Mouse (Mus musculus) thymus, postnatal 10 days (tissue): Measurements from ENCODE around the gene Sele.

ENCODE experiments used
- DNase-seq, 2 experiments: peaks; one replicate each; pipeline ENCODE4 v3.0.0; 2021; ENCODE audit warnings: low spot score in 2 of 2

Gene Sele

DNA sequence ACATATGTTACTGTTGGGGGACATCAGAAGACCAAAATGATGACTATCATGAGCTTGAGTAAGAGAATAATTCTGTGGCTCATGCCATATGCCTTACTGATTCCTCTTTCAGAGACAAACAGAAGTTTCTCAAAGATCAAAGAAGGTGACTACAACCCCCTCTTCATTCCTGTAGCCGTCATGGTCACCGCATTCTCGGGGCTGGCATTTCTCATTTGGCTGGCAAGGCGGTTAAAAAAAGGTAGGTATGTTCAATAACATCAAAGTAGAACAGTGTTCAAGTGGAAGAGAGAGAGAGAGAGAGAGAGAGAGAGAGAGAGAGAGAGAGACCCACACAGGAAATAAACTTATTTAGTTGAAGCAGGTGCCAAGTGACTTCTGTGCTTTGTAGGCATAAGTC is 24.0 kb downstream of the Sele start:
- DNase-seq: peak; percentile 35 to 38

DNA sequence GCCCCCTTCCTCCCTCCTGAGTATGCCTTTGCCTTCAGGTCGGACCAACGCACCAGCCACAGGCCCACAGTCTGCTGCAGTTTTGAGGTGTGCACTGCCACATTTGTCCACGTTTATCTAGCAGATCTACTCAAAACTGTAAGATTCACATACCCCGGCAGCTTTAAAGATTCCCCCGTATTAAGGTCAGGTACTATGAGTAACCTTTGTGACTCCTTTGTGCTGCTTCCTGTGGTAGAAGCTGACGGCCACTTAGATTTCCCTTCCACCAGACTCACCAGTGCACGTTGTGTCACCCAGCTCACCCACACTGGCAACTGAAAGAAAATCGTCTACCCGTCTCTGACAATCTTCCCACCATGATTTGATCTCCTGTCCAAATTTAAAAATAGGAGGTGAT is 25.1 kb downstream of the Sele start:
- DNase-seq: no peak

GRCm38 (mm10) chr1:164073803-164074202 is 25.8 kb downstream of the Sele start:
- no peak for DNase-seq

DNA sequence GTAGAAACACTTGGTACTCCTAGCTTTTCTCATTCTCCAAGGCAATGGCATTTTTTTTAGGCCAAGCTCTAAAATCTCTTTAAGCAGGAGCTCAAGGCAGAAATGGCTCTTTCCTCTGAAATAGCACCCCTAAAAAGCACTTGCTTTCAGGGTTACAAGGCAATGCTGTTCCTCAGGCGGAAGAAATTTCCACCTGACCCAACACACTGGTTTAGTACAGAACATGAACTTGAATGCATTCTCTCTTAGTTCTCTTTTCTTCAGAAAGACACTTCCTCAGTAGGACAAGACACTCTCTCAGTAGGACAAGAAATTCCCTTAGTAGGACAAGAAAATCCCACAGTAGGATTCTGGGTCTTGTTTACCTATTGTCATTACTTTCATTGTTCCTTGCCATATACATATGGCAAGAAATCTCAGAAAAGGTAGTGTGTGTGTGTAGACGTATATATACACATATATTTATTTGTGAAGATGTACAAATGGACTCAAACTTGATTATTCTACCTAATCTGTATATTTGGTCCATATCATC is 26.6 kb downstream of the Sele start:
- DNase-seq: no peak

DNA sequence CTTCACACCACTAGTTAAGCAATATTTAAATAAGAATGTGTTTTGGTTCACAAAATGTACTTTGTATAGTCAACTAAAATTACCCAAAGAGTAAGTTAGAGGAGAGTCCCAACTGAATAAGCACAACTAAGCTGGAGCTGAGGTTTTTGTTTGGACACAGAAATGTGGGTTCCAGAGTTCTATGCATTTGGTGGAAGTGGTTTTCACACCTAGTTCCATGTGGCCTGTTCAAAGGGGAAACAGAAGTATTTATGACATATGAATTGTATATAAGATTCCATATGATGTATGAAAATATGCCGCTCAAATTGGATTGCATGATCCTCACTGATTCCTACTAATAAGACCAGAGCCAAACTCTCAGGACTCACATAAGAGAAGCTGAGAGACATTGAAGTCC is 27.4 kb downstream of the Sele start:
- no peak for DNase-seq

- no peak for DNase-seq
Measured at GRCm38 (mm10) chr1:164076441-164076840, 28.4 kb downstream of the Sele start.

DNA sequence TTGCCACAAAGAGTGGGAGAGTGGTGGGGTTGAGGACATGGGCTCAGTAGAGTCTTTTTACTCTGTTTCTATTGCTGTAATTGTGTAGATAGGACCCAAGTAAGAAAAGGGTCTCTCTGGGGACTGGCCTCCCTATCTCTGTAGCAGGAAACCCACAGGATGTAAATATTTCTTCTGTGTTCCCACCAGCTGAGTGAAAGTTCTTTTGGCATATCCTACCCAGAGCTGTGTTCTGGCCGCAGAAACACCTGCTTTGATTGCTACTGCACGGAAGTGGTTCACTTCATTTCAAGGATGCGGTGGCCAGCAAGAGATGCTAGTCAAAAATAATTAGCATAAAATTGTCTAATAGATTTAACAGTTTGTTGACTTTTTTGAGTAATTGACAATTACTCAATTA is 29.0 kb downstream of the Sele start:
- DNase-seq: peak in 1 of 2 experiments; percentile 34

GRCm38 (mm10) chr1:164078323-164078741 is 30.3 kb downstream of the Sele start:
- no peak for DNase-seq

DNA sequence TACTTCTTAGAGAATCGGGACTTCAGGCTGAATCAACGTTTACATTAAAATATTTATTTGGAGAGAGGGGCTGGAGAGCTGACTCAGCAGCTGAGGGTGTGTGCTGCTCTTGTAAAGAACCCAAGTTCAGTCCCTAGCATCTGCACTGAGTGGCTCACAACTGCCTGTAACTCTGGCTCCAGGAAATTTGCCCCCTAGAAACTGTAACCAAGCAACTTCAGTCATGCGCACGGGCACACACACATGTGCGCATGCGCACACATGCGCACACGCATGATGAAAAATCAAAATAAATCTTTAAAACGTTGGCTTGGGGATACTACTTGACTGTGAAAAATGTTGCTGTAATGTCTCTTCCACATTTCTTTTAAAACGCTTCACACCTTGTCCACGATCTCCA is 31.1 kb downstream of the Sele start:
- no peak for DNase-seq

GRCm38 (mm10) chr1:164083046-164083445 is 35.0 kb downstream of the Sele start:
- DNase-seq: no peak

DNA sequence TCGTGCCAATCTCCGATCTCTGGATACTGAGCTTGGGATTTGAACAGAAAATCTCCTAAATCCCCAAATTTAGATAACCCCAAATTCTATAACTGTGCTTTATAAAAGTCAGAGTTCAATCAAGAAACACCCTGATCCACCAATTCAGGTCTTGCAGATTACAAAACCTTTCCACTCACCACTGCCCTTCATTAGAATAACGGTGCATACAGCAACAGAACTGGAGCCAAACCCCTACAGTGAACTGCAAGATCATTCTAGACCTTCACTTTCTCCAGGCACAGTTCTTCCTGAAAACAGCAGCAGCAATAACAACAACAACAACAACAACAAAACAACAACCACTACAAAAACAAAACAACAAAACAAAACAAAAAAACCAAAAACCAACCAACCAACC is 38.8 kb downstream of the Sele start:
- DNase-seq: no peak

- no peak for DNase-seq
Measured at GRCm38 (mm10) chr1:164087872-164088271, 39.8 kb downstream of the Sele start.

GRCm38 (mm10) chr1:164096780-164097179 is 48.7 kb downstream of the Sele start:
- no peak for DNase-seq

- DNase-seq: no peak
Measured at GRCm38 (mm10) chr1:164097911-164098310, 49.9 kb downstream of the Sele start.

GRCm38 (mm10) chr1:164098372-164098771 is 50.3 kb downstream of the Sele start:
- no peak for DNase-seq
